In the genomic region with DNA sequence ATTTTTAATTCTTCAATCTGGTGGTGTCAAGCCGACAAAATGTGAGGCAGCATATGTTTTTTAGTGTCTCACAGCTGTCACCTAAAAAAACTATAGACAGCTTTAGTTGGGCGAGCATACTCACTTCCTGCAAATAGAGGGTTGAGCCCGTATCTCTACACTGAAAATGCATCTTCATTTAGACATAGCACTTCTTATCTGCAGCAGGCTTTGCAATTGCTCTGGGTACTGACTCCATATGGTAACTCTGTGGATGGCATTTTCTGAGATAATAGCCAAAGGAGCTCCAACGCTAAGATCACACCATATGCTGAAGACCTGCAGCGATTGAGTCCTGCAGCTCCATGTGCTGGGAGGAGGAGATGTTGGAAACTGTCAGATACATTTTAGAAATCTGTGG, we compare ENCODE assay signal across 15 mouse cellular contexts. TPM values are rescaled to one million over a fixed set of nuclear protein-coding genes. Genes with fewer than 3 reads are reported as not detected.
DNase-seq lines count a peak whose midpoint lies in the region; ATAC-seq lines count a peak whose summit lies in the region.
"Had no signal": no experiment of that assay in that cellular context is flagged by ENCODE, and none has a peak within 500 bp of the region (broad histone marks: within the 10 kb centered on the region; RNA-seq: fewer than 3 reads in every experiment).

No protein-coding gene starts in this region.

- no peak for DNase-seq in frontal cortex, postnatal 25 days (ENCODE audit: low spot score in 2 of 2)
- DNase-seq in cerebellum, adult 11-12 months = peak; percentile 15
- DNase-seq in frontal cortex, postnatal 36 days (ENCODE audit: low spot score in 2 of 2) = peak; percentile 32 to 73
- peak; percentile 19 to 20 for DNase-seq in left cerebral cortex, postnatal 36 days (ENCODE audit: low spot score in 2 of 2)
- DNase-seq in ovary, postnatal 36 days (ENCODE audit: low spot score) = no peak
- no peak for DNase-seq in c-Kit-positive CD71-positive TER-119-positive erythroid progenitor cells, embryonic 14.5 days (ENCODE audit: low spot score)
- DNase-seq: adrenal gland, postnatal 36 days; B cell, adult 2 months; gastrocnemius, postnatal 25 days; kidney, adult 18-20 months; lung, postnatal 10 days; thymus, adult 18-20 months had no signal

- intact Hi-C loops in left cerebral cortex, postnatal 36 days (cut with DNase I) = no loop called here

- peak; percentile 99 for ATAC-seq in frontal cortex, adult (ENCODE audit: low TSS enrichment)
- no peak for ATAC-seq in erythroid progenitor cell, adult 5-6 weeks (replicated peaks; ENCODE audit: low FRiP score, poor library complexity, severe bottlenecking)
- ATAC-seq: liver, embryonic 12.5 days had no signal

RNA-seq across cellular contexts. Expression of a gene that starts 49.8 kb away (rescaled TPM):
- 10 to 100 TPM; 24.5 to 26.3 TPM for total RNA-seq in left cerebral cortex, postnatal 36 days (2021)
- not detected in 2 replicates for total RNA-seq in erythroid progenitor cell, adult 5-6 weeks (2015; ENCODE audit: low replicate concordance)
- not detected in 2 replicates for total RNA-seq in erythroid progenitor cell, adult 5-6 weeks (2017; ENCODE audit: low replicate concordance)

Comparison
In these comparisons a context has a peak if more than half of its experiments do, and no peak if none do; other contexts are left out.
1. DNase-seq: peak in cerebellum, adult 11-12 months (single experiment), frontal cortex, postnatal 36 days (2 of 2) and left cerebral cortex, postnatal 36 days (2 of 2); none in frontal cortex, postnatal 25 days (0 of 2), ovary, postnatal 36 days (single experiment) and c-Kit-positive CD71-positive TER-119-positive erythroid progenitor cells, embryonic 14.5 days (single experiment).
2. RNA of a gene that starts 49.8 kb away (total RNA-seq): 24.5 to 26.3 TPM in left cerebral cortex, postnatal 36 days; not detected in erythroid progenitor cell, adult 5-6 weeks; every median in the first group is over 10 times any median in the second.